ENCODE assay signal across 8 mouse cellular contexts in the genomic region with DNA sequence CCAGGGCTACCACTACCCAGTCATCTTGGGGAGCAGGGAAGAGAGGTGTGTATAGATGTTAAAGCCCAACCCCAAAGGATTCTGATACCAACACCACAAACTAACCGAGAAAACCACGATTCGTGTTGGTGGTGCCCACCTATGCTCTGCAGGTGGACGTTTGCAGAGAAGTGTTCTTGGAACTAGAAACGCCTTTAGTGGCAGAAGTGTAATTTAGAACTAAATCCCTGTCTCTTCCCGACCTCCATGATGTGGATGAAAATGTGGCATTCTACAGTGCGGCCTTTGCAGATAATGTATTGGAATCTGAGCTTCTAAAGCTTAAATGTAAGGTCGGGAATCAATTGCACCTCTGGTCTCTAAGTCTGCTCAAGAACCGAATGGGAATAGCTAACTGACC. TPM values are rescaled to one million over a fixed set of nuclear protein-coding genes. Genes with fewer than 3 reads are reported as not detected.
DNase-seq lines count a peak whose midpoint lies in the region; ATAC-seq and TF ChIP-seq lines count a peak whose summit lies in the region.

No protein-coding gene starts in this region.

- no peak for DNase-seq in heart, adult 18-20 months
- DNase-seq in forebrain, embryonic 10.5 days (ENCODE audit: extremely low spot score, low spot score): no peak
- DNase-seq in embryo, embryonic 11 days: no peak
- DNase-seq in cerebellum, adult 9-10 months: no peak
- DNase-seq in spleen, postnatal 14 days (ENCODE audit: low spot score in 2 of 2): no peak

- no peak overlapping the region for H3K27ac ChIP-seq in heart, embryonic 12.5 days (ENCODE audit: poor library complexity, severe bottlenecking)
- H3K27ac ChIP-seq in forebrain, embryonic 10.5 days: peak overlapping the region; percentile 79; the same call in 1 of the 2 replicates
- no peak overlapping the region for H3K27ac ChIP-seq in liver, embryonic 12.5 days

- no peaks in the 10 kb centered on the region for H3K9me3 ChIP-seq in heart, embryonic 12.5 days (replicated peaks)
- H3K9me3 ChIP-seq in forebrain, embryonic 10.5 days: no peaks in the 10 kb centered on the region
- no peaks in the 10 kb centered on the region for H3K9me3 ChIP-seq in liver, embryonic 12.5 days (replicated peaks)

- no peaks in the 10 kb centered on the region for H3K36me3 ChIP-seq in heart, embryonic 12.5 days
- H3K36me3 ChIP-seq in C2C12 (ENCODE audit: control insufficient read depth, insufficient read depth): no peaks in the 10 kb centered on the region
- no peaks in the 10 kb centered on the region for H3K36me3 ChIP-seq in forebrain, embryonic 10.5 days (replicated peaks)
- no peaks in the 10 kb centered on the region for H3K36me3 ChIP-seq in liver, embryonic 12.5 days

- peak overlapping the region; percentile 94 for H3K4me3 ChIP-seq in heart, embryonic 12.5 days
- H3K4me3 ChIP-seq in C2C12 (ENCODE audit: insufficient read depth, poor library complexity, severe bottlenecking): peak overlapping the region; percentile 57
- H3K4me3 ChIP-seq in forebrain, embryonic 10.5 days: peak overlapping the region; percentile 89
- H3K4me3 ChIP-seq in liver, embryonic 12.5 days: peak overlapping the region; percentile 84

- H3ac ChIP-seq in C2C12 (ENCODE audit: control insufficient read depth, insufficient read length, low read depth): peak overlapping the region; percentile 92

- peak overlapping the region; percentile 71 for H3K4me2 ChIP-seq in heart, embryonic 12.5 days
- H3K4me2 ChIP-seq in liver, embryonic 12.5 days: peak overlapping the region; percentile 99

- ATAC-seq in heart, embryonic 12.5 days (ENCODE audit: insufficient number of reproducible peaks, low FRiP score): no peak
- no peak for ATAC-seq in liver, embryonic 12.5 days

- no peaks in the 10 kb centered on the region for H3K27me3 ChIP-seq in heart, embryonic 12.5 days (replicated peaks)
- H3K27me3 ChIP-seq in C2C12 (ENCODE audit: control insufficient read depth, insufficient read depth, insufficient read length): no peaks in the 10 kb centered on the region
- peaks cover 32% of the 10 kb centered on the region for H3K27me3 ChIP-seq in forebrain, embryonic 10.5 days (ENCODE audit: poor library complexity, severe bottlenecking)
- peaks cover 39% of the 10 kb centered on the region for H3K27me3 ChIP-seq in liver, embryonic 12.5 days (replicated peaks)

- TF ChIP-seq CTCF in C2C12 (IDR thresholded peaks at IDR 0.05; ENCODE audit: control insufficient read depth, insufficient read depth, insufficient read length): no peak

- peaks cover 12% of the 10 kb centered on the region for H3K79me3 ChIP-seq in C2C12 (ENCODE audit: low read depth)

- WGBS in heart, embryonic 12.5 days: 29% methylated on average over 9 of the region's 9 CpGs
- 20% methylated on average over 9 of the region's 9 CpGs for WGBS in forebrain, embryonic 10.5 days
- WGBS in liver, embryonic 12.5 days (ENCODE audit: insufficient replicate concordance): 38% methylated on average over 9 of the region's 9 CpGs

- H3K9ac ChIP-seq in heart, embryonic 12.5 days: peak overlapping the region; percentile 87
- H3K9ac ChIP-seq in liver, embryonic 12.5 days: peak overlapping the region; percentile 81

- peaks cover 56% of the 10 kb centered on the region for H3K79me2 ChIP-seq in C2C12 (ENCODE audit: control insufficient read depth, insufficient read depth)

- peaks cover 24% of the 10 kb centered on the region for H3K4me1 ChIP-seq in heart, embryonic 12.5 days (replicated peaks)
- peaks cover 62% of the 10 kb centered on the region for H3K4me1 ChIP-seq in forebrain, embryonic 10.5 days
- H3K4me1 ChIP-seq in liver, embryonic 12.5 days: peaks cover 17% of the 10 kb centered on the region

TF ChIP-seq in C2C12, 6 proteins besides CTCF, POLR2A, EP300 and RAD21:
- TF ChIP-seq MYOD1 (IDR thresholded peaks at IDR 0.05; ENCODE audit: control insufficient read depth, insufficient read length, low read depth): no peak
- no peak for TF ChIP-seq MYOG (IDR thresholded peaks at IDR 0.05; ENCODE audit: control insufficient read depth, extremely low read depth, insufficient read length)
- TF ChIP-seq CEBPB (IDR thresholded peaks at IDR 0.05; ENCODE audit: low read depth): no peak
- no peak for TF ChIP-seq MAX (IDR thresholded peaks at IDR 0.05)

RNA-seq across cellular contexts. Expression of a gene that starts 7.8 kb away (rescaled TPM):
- 20.9 and 22.3 TPM in 2 replicates for polyA plus RNA-seq in heart, embryonic 12.5 days (2016; fragmentation: Nextera tagmentation; extraction: Ambion mirVana)
- 10 to 100 TPM; 11.0 to 12.3 TPM for total RNA-seq in heart, adult 18-20 months (2021)
- polyA plus RNA-seq in C2C12 (2012; fragmentation: generic; extraction: Trizol): 18.0 TPM
- polyA plus RNA-seq in forebrain, embryonic 10.5 days (2016; fragmentation: Nextera tagmentation; extraction: Ambion mirVana): 9.1 and 9.3 TPM in 2 replicates
- polyA plus RNA-seq in liver, embryonic 12.5 days (2016; fragmentation: Nextera tagmentation; extraction: Ambion mirVana): 6.5 and 9.8 TPM in 2 replicates
